8 mouse cellular contexts compared by ENCODE assay signal in the genomic region with DNA sequence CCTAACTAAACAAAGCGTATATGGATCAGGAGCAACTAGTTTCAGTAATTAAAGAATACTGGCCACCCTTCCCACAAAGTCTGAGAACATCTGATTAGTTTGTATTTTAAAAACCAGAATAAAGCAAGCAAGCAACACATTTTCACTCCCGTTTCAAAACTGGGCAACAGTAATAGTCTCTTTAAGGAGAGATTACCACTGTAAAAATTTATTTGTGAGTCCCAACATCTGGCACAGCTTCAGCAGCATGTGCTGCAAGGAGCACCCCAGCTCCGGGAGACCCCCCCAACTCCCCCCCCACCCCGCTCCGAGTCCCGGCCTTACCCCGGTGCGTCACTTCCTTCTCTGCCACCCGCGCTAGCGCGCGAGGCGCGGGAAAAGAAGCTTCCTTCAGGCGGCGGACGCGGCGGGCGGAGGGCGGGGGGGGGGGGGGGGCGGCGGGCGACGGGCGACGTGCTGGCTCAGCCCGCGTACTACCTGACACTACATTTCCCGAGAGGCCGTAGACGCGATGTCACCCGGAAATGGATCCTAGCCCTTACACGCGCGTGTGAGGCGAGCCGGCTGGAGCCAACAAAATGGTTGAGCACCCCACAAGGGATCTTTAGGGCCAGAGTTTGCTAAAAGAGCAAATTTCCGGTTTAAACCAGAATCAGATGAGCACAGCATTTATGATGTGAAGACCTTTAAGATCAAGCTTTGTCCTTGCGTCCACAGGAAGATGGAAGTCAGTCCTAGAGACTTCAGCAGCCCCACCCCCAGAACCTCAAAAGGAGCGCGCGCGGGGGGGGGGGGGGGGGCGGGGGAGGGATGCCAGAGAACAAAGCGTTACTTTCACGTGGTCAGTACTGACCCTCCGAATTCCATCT. TPM values are rescaled to one million over a fixed set of nuclear protein-coding genes. Genes with fewer than 3 reads are reported as not detected.
DNase-seq lines count a peak whose midpoint lies in the region; TF ChIP-seq lines count a peak whose summit lies in the region.

No protein-coding gene starts in this region.

- H3K4me3 ChIP-seq in cortical plate, adult 2 months (ENCODE audit: insufficient read depth, low read length): peak overlapping the region; percentile 45
- peak overlapping the region; percentile 92 for H3K4me3 ChIP-seq in megakaryocyte, embryonic 14.5 days (replicated peaks)

- no peaks in the 10 kb centered on the region for H3K27me3 ChIP-seq in megakaryocyte, embryonic 14.5 days (replicated peaks)

- peak; percentile 36; the same call in 1 of the 2 replicates for TF ChIP-seq POLR2A in cortical plate, adult 2 months (IDR thresholded peaks at IDR 0.05; ENCODE audit: extremely low read depth, insufficient read depth, low read length)

- H3K36me3 ChIP-seq in megakaryocyte, embryonic 14.5 days (replicated peaks; ENCODE audit: low read length): peaks cover 17% of the 10 kb centered on the region

- peak overlapping the region; percentile 72 for H3K27ac ChIP-seq in cortical plate, adult 2 months (ENCODE audit: insufficient read depth, low read length)

- H3K4me1 ChIP-seq in cortical plate, adult 2 months (ENCODE audit: control insufficient read depth, insufficient read depth, low read length): no peaks in the 10 kb centered on the region
- peaks cover 19% of the 10 kb centered on the region for H3K4me1 ChIP-seq in megakaryocyte, embryonic 14.5 days

- peak; percentile 85 for DNase-seq in adipocyte (ENCODE audit: low spot score)
- peak; percentile 55 for DNase-seq in gastrocnemius, postnatal 10 days
- DNase-seq in induced T-regulatory cell, adult 2 months (ENCODE audit: low read depth): peak; percentile 89
- peak; percentile 55 to 91 for DNase-seq in left cerebral cortex, adult 9 months (ENCODE audit: low spot score in 2 of 2)
- DNase-seq in right cerebral cortex, adult 2 months (ENCODE audit: low spot score in 2 of 2): peak; percentile 73 to 84
- peak; percentile 68 for DNase-seq in urinary bladder, postnatal 25 days (ENCODE audit: low spot score)

- no peaks in the 10 kb centered on the region for H3K9me3 ChIP-seq in megakaryocyte, embryonic 14.5 days

- no peak for TF ChIP-seq CTCF in cortical plate, adult 2 months (IDR thresholded peaks at IDR 0.05; ENCODE audit: extremely low read depth, insufficient read depth, low read length)

RNA-seq across cellular contexts. Expression of a gene that starts 13.6 kb away (rescaled TPM):
- polyA plus RNA-seq in cortical plate, adult 2 months (2012; rRNA removed): 0.19 and 0.21 TPM in 2 replicates
- total RNA-seq in gastrocnemius, postnatal 10 days (2021): not detected
- not detected in 2 replicates for polyA plus RNA-seq in megakaryocyte, embryonic 14.5 days (2012; ENCODE audit: insufficient read depth, low replicate concordance)

Comparison
In these comparisons a context has a peak if more than half of its experiments do, and no peak if none do; other contexts are left out.
1. Peak in every context shown above with its lines: DNase-seq, H3K4me3 ChIP-seq and H3K27ac ChIP-seq.